Mouse (Mus musculus): ENCODE measurements at regions not wholly inside any gene's neighbourhood (a gene's known extent, or its start where the extent isn't known, plus 50 kb on each side); places are given as distances from the start of the nearest gene placed in this dataset.
"Not testable (repeated sequence)": the region's sequence is repeated elsewhere in the genome, so short reads cannot be mapped to it uniquely, and the experiment has no call there.

- no peaks in the 10 kb centered on the region for H3K9me3 ChIP-seq (ENCODE audit: low read length)
- no peak overlapping the region for H3K27ac ChIP-seq (ENCODE audit: low read depth, low read length)
- H3K4me2 ChIP-seq (ENCODE audit: low read depth, low read length, poor library complexity, severe bottlenecking): no peak overlapping the region
- H3K9ac ChIP-seq (replicated peaks; ENCODE audit: low read length, poor library complexity, severe bottlenecking): no peak overlapping the region
- no peaks in the 10 kb centered on the region for H3K4me1 ChIP-seq (ENCODE audit: insufficient read depth, low read length)
- no peak for ATAC-seq (ENCODE audit: low FRiP score)
- no peaks in the 10 kb centered on the region for H3K27me3 ChIP-seq (ENCODE audit: insufficient read depth, low read length)
- no peak overlapping the region for H3K4me3 ChIP-seq (ENCODE audit: low read depth, low read length)
- WGBS: 91% methylated on average over 5 of the region's 5 CpGs
- no peak for TF ChIP-seq CTCF (IDR thresholded peaks at IDR 0.05)
- no peaks in the 10 kb centered on the region for H3K36me3 ChIP-seq (ENCODE audit: insufficient read depth, low read length)
- DNase-seq (ENCODE audit: low spot score): no peak
These were observed 121.6 kb upstream of the Cst10 start for GRCm38 (mm10) chr2:149283274-149283673.

- H3K9me3 ChIP-seq (ENCODE audit: low read length): no peaks in the 10 kb centered on the region
- WGBS: 59% methylated on average over 1 of the region's 1 CpGs
These were observed 120.7 kb upstream of the Cst10 start for GRCm38 (mm10) chr2:149284199-149284598.

DNA sequence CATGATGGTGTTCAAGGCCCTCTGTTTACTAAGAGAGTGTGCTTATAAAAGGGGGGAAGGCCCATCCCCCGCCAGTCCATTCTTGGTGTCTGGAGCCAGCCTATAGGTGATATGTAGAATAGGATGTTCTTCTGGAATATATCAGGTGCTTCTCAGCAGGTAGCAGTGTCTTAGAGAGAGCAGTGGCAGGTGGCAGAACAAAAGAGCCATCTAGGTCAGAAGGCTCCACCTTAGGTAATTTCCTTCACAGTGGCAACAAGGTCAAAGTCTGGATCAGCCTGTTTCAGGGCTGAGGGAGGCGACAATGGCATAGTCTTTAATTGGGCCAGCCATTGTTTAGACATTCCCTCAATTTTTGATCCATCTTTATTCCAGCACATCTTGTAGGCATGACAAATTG, 107.9 kb upstream of the Cst10 start:
- H3K27me3 ChIP-seq (ENCODE audit: insufficient read depth, low read length); H3K4me1 ChIP-seq (ENCODE audit: insufficient read depth, low read length); H3K36me3 ChIP-seq (ENCODE audit: insufficient read depth, low read length); H3K4me3 ChIP-seq (ENCODE audit: low read depth, low read length); ATAC-seq (ENCODE audit: low FRiP score); H3K9ac ChIP-seq (replicated peaks; ENCODE audit: low read length, poor library complexity, severe bottlenecking); DNase-seq (ENCODE audit: low spot score); H3K27ac ChIP-seq (ENCODE audit: low read depth, low read length); H3K4me2 ChIP-seq (ENCODE audit: low read depth, low read length, poor library complexity, severe bottlenecking); H3K9me3 ChIP-seq (ENCODE audit: low read length): not testable (repeated sequence)
- 89% methylated on average over 2 of the region's 2 CpGs for WGBS

More at GRCm38 (mm10) chr2:149284199-149284598, 120.7 kb upstream of the Cst10 start:
- Histone ChIP-seq H3K36me3 (ENCODE audit: insufficient read depth, low read length) (no peaks in the 10 kb centered on the region), H3K27ac (ENCODE audit: low read depth, low read length) (no peak overlapping the region), H3K4me3 (ENCODE audit: low read depth, low read length) (no peak overlapping the region), H3K4me2 (ENCODE audit: low read depth, low read length, poor library complexity, severe bottlenecking) (no peak overlapping the region), H3K4me1 (ENCODE audit: insufficient read depth, low read length) (no peaks in the 10 kb centered on the region), H3K27me3 (ENCODE audit: insufficient read depth, low read length) (no peaks in the 10 kb centered on the region), H3K9ac (replicated peaks; ENCODE audit: low read length, poor library complexity, severe bottlenecking) (no peak overlapping the region)
- DNase-seq (ENCODE audit: low spot score) (no peak), ATAC-seq (ENCODE audit: low FRiP score) (no peak)
- TF ChIP-seq CTCF (IDR thresholded peaks at IDR 0.05): no peak

- H3K4me1 ChIP-seq (ENCODE audit: insufficient read depth, low read length): no peaks in the 10 kb centered on the region
- no peak overlapping the region for H3K9ac ChIP-seq (replicated peaks; ENCODE audit: low read length, poor library complexity, severe bottlenecking)
- no peaks in the 10 kb centered on the region for H3K27me3 ChIP-seq (ENCODE audit: insufficient read depth, low read length)
- H3K9me3 ChIP-seq (ENCODE audit: low read length): peaks cover 12% of the 10 kb centered on the region
- no peak overlapping the region for H3K4me2 ChIP-seq (ENCODE audit: low read depth, low read length, poor library complexity, severe bottlenecking)
- no peak overlapping the region for H3K4me3 ChIP-seq (ENCODE audit: low read depth, low read length)
- DNase-seq (ENCODE audit: low spot score) (no peak), ATAC-seq (ENCODE audit: low FRiP score) (no peak)
- TF ChIP-seq CTCF (IDR thresholded peaks at IDR 0.05): no peak
- WGBS: 85% methylated on average over 1 of the region's 1 CpGs
- no peaks in the 10 kb centered on the region for H3K36me3 ChIP-seq (ENCODE audit: insufficient read depth, low read length)
- H3K27ac ChIP-seq (ENCODE audit: low read depth, low read length): no peak overlapping the region
These were observed 99.3 kb upstream of the Cst10 start for GRCm38 (mm10) chr2:149305553-149305952.

DNA sequence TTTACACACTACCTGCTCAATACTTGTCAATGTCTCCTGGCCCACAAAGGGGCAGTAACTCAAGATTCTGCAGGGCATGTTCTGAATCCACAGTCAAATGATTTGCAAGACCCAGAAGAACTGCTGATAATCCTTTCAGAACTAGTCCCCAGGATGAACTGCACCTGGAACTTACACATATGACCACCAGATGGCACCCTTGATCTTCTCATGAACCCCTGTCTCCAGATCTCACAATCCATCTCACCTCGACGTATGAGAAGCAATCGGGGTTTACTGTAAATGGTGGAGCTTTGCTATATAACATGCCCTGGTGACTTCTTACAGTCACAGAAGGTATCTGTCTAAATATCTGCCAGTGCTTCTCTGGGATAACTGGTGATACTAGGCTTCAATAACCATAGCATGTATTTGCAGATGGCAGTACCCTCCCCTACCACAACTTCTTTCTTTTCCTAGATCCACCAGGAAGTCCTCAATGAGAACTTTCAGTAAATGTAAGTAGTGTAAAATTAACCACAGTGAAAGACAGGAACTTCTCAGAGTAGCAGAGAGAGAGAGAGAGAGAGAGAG, 54.5 kb upstream of the Cst10 start:
- no peaks in the 10 kb centered on the region for H3K9me3 ChIP-seq (ENCODE audit: low read length)
- H3K27me3 ChIP-seq (ENCODE audit: insufficient read depth, low read length): no peaks in the 10 kb centered on the region
- H3K36me3 ChIP-seq (ENCODE audit: insufficient read depth, low read length): no peaks in the 10 kb centered on the region
- DNase-seq (ENCODE audit: low spot score) (peak; percentile 82), ATAC-seq (ENCODE audit: low FRiP score) (peak; percentile 74)
- peak; percentile 90 for TF ChIP-seq CTCF (IDR thresholded peaks at IDR 0.05)
- WGBS: 14% methylated on average over 3 of the region's 3 CpGs
- no peaks in the 10 kb centered on the region for H3K4me1 ChIP-seq (ENCODE audit: insufficient read depth, low read length)
- H3K4me3 ChIP-seq (ENCODE audit: low read depth, low read length): no peak overlapping the region
- no peak overlapping the region for H3K27ac ChIP-seq (ENCODE audit: low read depth, low read length)
- H3K4me2 ChIP-seq (ENCODE audit: low read depth, low read length, poor library complexity, severe bottlenecking): no peak overlapping the region
- no peak overlapping the region for H3K9ac ChIP-seq (replicated peaks; ENCODE audit: low read length, poor library complexity, severe bottlenecking)
